ENCODE assay signal across 13 mouse cellular contexts in genomic region chr5:137179646-137180374, GRCm38 (mm10). TPM values are rescaled to one million over a fixed set of nuclear protein-coding genes. Genes with fewer than 3 reads are reported as not detected.
A peak's percentile ranks its signal among the peaks of the same experiment; 100 is the strongest.
DNase-seq lines count a peak whose midpoint lies in the region; ATAC-seq lines count a peak whose summit lies in the region.
"Had no signal": no experiment of that assay in that cellular context is flagged by ENCODE, and none has a peak within 500 bp of the region (broad histone marks: within the 10 kb centered on the region; RNA-seq: fewer than 3 reads in every experiment).

No protein-coding gene starts in this region.

- DNase-seq in left cerebral cortex, adult 11 months (ENCODE audit: low spot score): peak; percentile 11
- DNase-seq in left cerebral cortex, postnatal 4 days: no peak
- peak; percentile 21 to 30 for DNase-seq in thymus, postnatal 10 days (ENCODE audit: low spot score in 2 of 2)
- no peak for DNase-seq in adrenal gland, adult (ENCODE audit: inconsistent age in 2 of 2, low spot score in 1 of 2)
- DNase-seq: cerebellum, adult 11 months; gastrocnemius, postnatal 36 days had no signal

- H3K9ac ChIP-seq in midbrain, embryonic 15.5 days: no peak overlapping the region
- H3K9ac ChIP-seq: limb, embryonic 12.5 days had no signal

- H3K27ac ChIP-seq in midbrain, embryonic 15.5 days: no peak overlapping the region
- H3K27ac ChIP-seq: limb, embryonic 12.5 days; stomach, postnatal 0 days had no signal

- H3K9me3 ChIP-seq in midbrain, embryonic 15.5 days: no peaks in the 10 kb centered on the region
- H3K9me3 ChIP-seq: limb, embryonic 12.5 days had no signal

- ATAC-seq in erythroid progenitor cell, adult 5-6 weeks (replicated peaks; ENCODE audit: low FRiP score, poor library complexity, severe bottlenecking): peak; percentile 34; the same call in 1 of the 2 replicates
- peak; percentile 99 for ATAC-seq in megakaryocyte, adult 5-6 weeks (ENCODE audit: poor library complexity, severe bottlenecking)
- no peak for ATAC-seq in midbrain, embryonic 15.5 days (replicated peaks)

- no peaks in the 10 kb centered on the region for H3K27me3 ChIP-seq in midbrain, embryonic 15.5 days (replicated peaks)

- intact Hi-C loops in left cerebral cortex, postnatal 4 days (cut with DNase I): no loop called here

- 81% methylated on average over 8 of the region's 8 CpGs for WGBS in midbrain, embryonic 15.5 days

- no peak overlapping the region for H3K4me2 ChIP-seq in midbrain, embryonic 15.5 days
- H3K4me2 ChIP-seq: limb, embryonic 12.5 days had no signal

- no peaks in the 10 kb centered on the region for H3K4me1 ChIP-seq in midbrain, embryonic 15.5 days
- H3K4me1 ChIP-seq: limb, embryonic 12.5 days had no signal

- H3K4me3 ChIP-seq in midbrain, embryonic 15.5 days: no peak overlapping the region
- H3K4me3 ChIP-seq: limb, embryonic 12.5 days had no signal

- no peaks in the 10 kb centered on the region for H3K36me3 ChIP-seq in midbrain, embryonic 15.5 days (replicated peaks)
- H3K36me3 ChIP-seq: limb, embryonic 12.5 days had no signal

RNA-seq across cellular contexts. Expression of gene Muc3, which starts 30.7 kb away (rescaled TPM):
- total RNA-seq in left cerebral cortex, postnatal 4 days (2021): not detected
- not detected in 2 replicates for total RNA-seq in erythroid progenitor cell, adult 5-6 weeks (2015; ENCODE audit: low replicate concordance)
- not detected in 2 replicates for total RNA-seq in erythroid progenitor cell, adult 5-6 weeks (2017; ENCODE audit: low replicate concordance)
- total RNA-seq in megakaryocyte, adult 5-6 weeks (2015): not detected in 2 replicates
- not detected in 2 replicates for total RNA-seq in megakaryocyte, adult 5-6 weeks (2017)
- polyA plus RNA-seq in midbrain, embryonic 15.5 days (2015; fragmentation: Nextera tagmentation; extraction: Ambion mirVana): not detected in 2 replicates
- total RNA-seq: gastrocnemius, postnatal 36 days had no signal
- polyA plus RNA-seq: hindbrain, embryonic 11.5 days; kidney, embryonic 16.5 days; limb, embryonic 12.5 days had no signal

RNA-seq across cellular contexts. Expression of gene Muc3a, which starts 32.4 kb away (rescaled TPM):
- total RNA-seq in left cerebral cortex, postnatal 4 days (2021): 1 to 10 TPM in 1 of 2 experiments, under 1 TPM in 1; 0.60 to 1.5 TPM
- 0.42 TPM in 1 of 2 replicates, not detected in the other for total RNA-seq in erythroid progenitor cell, adult 5-6 weeks (2015; ENCODE audit: low replicate concordance)
- 0.64 TPM in 1 of 2 replicates, not detected in the other for total RNA-seq in erythroid progenitor cell, adult 5-6 weeks (2017; ENCODE audit: low replicate concordance)
- total RNA-seq in megakaryocyte, adult 5-6 weeks (2015): 0.87 and 1.4 TPM in 2 replicates
- total RNA-seq in megakaryocyte, adult 5-6 weeks (2017): 0.08 and 0.29 TPM in 2 replicates
- polyA plus RNA-seq in midbrain, embryonic 15.5 days (2015; fragmentation: Nextera tagmentation; extraction: Ambion mirVana): 0.40 TPM in 1 of 2 replicates, not detected in the other

Comparison
In these comparisons a context has a peak if more than half of its experiments do, and no peak if none do; other contexts are left out.
1. DNase-seq: peak in left cerebral cortex, adult 11 months (single experiment) and thymus, postnatal 10 days (2 of 2); none in left cerebral cortex, postnatal 4 days (single experiment) and adrenal gland, adult (0 of 2).